Mouse (Mus musculus) heart, adult 2 months (tissue): ENCODE results near the gene Cebpb.

ENCODE experiments used
- CTCF ChIP-seq: fragments of 200-600 bp; IDR thresholded peaks from 2 replicates; pipeline ENCODE4 v1.8.1; 2022; ENCODE audit warnings: antibody characterized with exemption, mild to moderate bottlenecking, moderate library complexity
- POLR2A ChIP-seq: fragments of 200-500 bp; IDR thresholded peaks from 2 replicates; pipeline ENCODE4 v1.6.1; 2011; ENCODE audit warnings: mild to moderate bottlenecking, low read depth, low read length, control low read depth; ENCODE audit not compliant: insufficient read depth

DNA sequence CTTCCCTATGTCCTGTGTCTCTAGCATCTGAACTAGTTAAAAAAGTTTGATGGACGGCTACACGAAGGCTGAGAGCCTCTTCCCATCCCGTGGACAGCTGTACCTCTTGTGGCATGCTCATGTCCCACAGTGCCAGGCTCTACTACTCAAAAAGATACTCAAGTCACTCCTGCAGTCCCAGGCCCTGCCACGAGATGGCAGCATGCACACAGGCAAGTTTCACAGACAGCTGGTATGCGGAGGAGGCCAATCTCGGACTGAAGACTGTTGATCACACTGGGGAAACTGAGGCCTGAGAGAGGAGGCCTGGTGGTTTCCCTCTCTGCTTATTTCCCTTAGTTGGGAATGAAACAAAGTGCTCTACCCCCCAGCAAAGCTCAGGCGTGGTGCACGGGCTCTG is 3.6 kb upstream of the Cebpb start:
- TF ChIP-seq POLR2A: no peak
- TF ChIP-seq CTCF: peak; percentile 98
